Mouse (Mus musculus) heart, adult 2 months (tissue): ENCODE measurements around the gene Pkm.

ENCODE experiments used
- CTCF ChIP-seq: fragments of 200-600 bp; IDR thresholded peaks from 2 replicates; pipeline ENCODE4 v1.8.1; 2022; ENCODE audit warnings: antibody characterized with exemption, mild to moderate bottlenecking, moderate library complexity
- EP300 ChIP-seq: fragments of 200-500 bp; IDR thresholded peaks from 2 replicates; pipeline ENCODE4 v1.6.1; 2011; ENCODE audit warnings: low read depth, low read length, control low read depth; ENCODE audit not compliant: insufficient read depth
- POLR2A ChIP-seq: fragments of 200-500 bp; IDR thresholded peaks from 2 replicates; pipeline ENCODE4 v1.6.1; 2011; ENCODE audit warnings: mild to moderate bottlenecking, low read depth, low read length, control low read depth; ENCODE audit not compliant: insufficient read depth

DNA sequence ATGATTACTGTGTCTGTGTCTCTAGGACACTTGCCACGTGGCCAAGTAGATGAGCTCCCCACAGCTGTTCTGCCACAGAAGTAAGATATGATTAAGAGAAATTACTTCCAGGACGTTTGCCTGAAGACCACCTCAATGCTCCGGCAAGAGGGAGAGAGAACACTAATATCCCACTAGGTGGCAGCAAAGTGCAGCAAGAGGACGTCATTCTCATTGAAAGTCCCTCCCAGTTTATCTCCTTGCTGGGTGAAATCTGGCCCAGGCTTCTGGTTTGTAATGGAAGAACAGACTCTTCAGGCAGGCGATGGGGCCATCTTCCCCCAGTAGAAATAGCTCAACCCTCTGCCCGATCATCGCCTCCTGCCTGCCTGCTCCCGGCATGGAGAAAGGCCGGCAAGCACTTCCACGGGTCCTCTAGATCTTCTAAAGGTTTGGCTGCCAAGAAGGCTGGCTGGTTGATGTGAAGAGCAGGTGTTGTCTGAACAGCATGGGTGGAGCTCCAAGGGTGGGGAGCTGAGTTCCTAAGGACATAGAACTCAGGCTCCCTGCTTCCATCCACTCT lies 67.0 kb downstream of the Pkm start:
- TF ChIP-seq CTCF (peak; percentile 94), POLR2A (no peak), EP300 (peak; percentile 73; the same call in 1 of the 2 replicates)
